Mouse (Mus musculus): Measurements from ENCODE around the gene Rufy4.

- TF ChIP-seq CTCF (conservative IDR thresholded peaks at IDR 0.05; ENCODE audit: low read length) (no peak), POU5F1 (IDR thresholded peaks at IDR 0.05; ENCODE audit: borderline replicate concordance, low read length) (no peak), NANOG (IDR thresholded peaks at IDR 0.05; ENCODE audit: borderline replicate concordance, low read length) (no peak)
Observed at GRCm38 (mm10) chr1:74190471-74190870, 65.1 kb downstream of the Rufy4 start.

All from E14TG2a.4 (cell line).